Mouse (Mus musculus): Measurements from ENCODE around the gene Twf1. TPM values are rescaled to one million over a fixed set of nuclear protein-coding genes. Genes with fewer than 3 reads are reported as not detected.

The Twf1 gene
- polyA plus RNA-seq, 1 experiment from 2014 or later: 92.4 TPM

DNA sequence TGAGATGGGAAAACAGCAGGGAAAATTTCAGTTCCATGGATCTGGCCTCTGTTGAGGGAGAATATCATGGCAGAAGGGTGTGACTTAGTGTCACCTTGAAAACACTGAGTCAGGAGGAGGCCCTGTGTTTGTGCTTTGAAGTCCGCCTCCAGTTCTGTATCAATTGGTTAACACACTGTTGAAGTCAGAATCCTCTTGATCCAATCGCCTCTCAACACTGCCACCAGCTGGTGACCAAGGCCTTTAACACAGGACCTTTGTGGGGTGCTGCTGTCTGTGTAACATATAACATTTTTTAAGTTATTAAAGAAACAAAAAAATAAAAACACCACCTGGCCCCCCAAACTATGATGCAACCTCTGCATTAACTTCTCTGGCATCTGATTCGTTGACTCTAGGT lies 11.7 kb upstream of the Twf1 start:
- DNase-seq (ENCODE audit: low spot score) (peak; percentile 66), ATAC-seq (ENCODE audit: low FRiP score, low TSS enrichment) (0 out of 2 replicates have a peak, but pooled peaks have one; percentile 69)
- TF ChIP-seq CTCF (IDR thresholded peaks at IDR 0.05; ENCODE audit: low read depth) (peak; percentile 78), EP300 (optimal IDR thresholded peaks at IDR 0.05) (no peak)

DNA sequence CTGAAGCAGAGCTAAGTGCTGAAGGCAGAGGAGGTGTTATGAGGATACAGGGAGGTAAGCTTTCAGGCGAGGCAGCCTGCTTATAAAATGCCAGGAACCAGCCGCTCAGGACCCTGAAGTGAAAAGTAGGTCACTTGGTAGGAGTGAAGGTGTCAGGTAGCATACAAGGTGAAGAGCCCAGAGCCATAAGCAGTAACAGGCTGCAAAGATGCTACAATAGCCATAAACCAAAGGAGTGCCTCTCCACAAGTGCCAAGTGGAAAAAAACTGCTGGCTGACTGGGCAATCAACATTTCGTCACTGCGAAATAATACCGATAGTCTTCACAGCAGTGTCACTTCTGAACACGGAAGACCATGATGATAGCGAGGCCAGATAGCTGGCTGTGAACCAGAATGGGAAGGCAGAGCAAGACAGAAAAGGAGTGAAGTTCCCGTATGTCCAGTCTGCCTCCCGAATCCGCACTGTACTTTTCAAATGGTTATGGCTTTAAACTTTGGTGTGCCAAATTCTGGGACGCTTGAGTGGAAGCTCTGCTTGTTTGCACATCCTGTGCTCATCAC lies 10.5 kb upstream of the Twf1 start:
- H3K4me1 ChIP-seq (replicated peaks; ENCODE audit: control insufficient read depth, insufficient read depth): no peaks in the 10 kb centered on the region
- 81% methylated on average over 11 of the region's 11 CpGs for WGBS
- no peak overlapping the region for H3K4me3 ChIP-seq (ENCODE audit: low read depth, low read length)
- no peak overlapping the region for H3K9ac ChIP-seq (ENCODE audit: low read length)
- no peak overlapping the region for H3K27ac ChIP-seq (replicated peaks)
- H3K4me2 ChIP-seq (replicated peaks; ENCODE audit: low read depth): no peak overlapping the region
- H3K36me3 ChIP-seq (ENCODE audit: control insufficient read depth, insufficient read depth, low read length): no peaks in the 10 kb centered on the region
- TF ChIP-seq EP300 (optimal IDR thresholded peaks at IDR 0.05) (no peak), CTCF (IDR thresholded peaks at IDR 0.05; ENCODE audit: low read depth) (no peak)
- DNase-seq (ENCODE audit: low spot score) (no peak), ATAC-seq (ENCODE audit: low FRiP score, low TSS enrichment) (no peak)
- no peaks in the 10 kb centered on the region for H3K27me3 ChIP-seq (ENCODE audit: control insufficient read depth, insufficient read depth, low read length)
- H3K9me3 ChIP-seq (ENCODE audit: control insufficient read depth, low read length): no peaks in the 10 kb centered on the region

More for the DNA sequence above, 11.7 kb upstream of the Twf1 start:
- 16% methylated on average over 3 of the region's 3 CpGs for WGBS
- Histone ChIP-seq H3K9ac (ENCODE audit: low read length) (no peak overlapping the region), H3K4me3 (ENCODE audit: low read depth, low read length) (no peak overlapping the region), H3K27me3 (ENCODE audit: control insufficient read depth, insufficient read depth, low read length) (no peaks in the 10 kb centered on the region), H3K27ac (replicated peaks) (no peak overlapping the region), H3K36me3 (ENCODE audit: control insufficient read depth, insufficient read depth, low read length) (no peaks in the 10 kb centered on the region), H3K4me1 (replicated peaks; ENCODE audit: control insufficient read depth, insufficient read depth) (no peaks in the 10 kb centered on the region), H3K4me2 (replicated peaks; ENCODE audit: low read depth) (no peak overlapping the region), H3K9me3 (ENCODE audit: control insufficient read depth, low read length) (no peaks in the 10 kb centered on the region)

DNA sequence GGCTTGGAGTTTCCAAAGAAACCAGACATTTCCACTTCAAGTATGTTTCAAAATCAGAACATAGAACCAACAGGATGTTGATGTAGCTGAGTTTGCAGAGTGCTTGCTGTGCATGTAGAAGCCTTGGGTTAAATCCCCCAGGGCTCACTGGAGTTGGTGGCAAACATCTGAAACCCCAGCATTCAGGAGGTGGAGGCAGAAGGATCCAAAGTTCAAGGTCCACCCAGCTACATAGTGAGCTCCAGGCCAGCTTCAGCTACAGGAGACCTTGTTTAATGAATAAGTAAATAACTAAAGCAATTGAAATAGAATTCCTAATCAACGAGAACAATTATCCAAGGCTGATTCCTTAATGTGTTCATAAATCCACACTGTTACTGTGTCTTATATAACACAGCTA lies 3.9 kb upstream of the Twf1 start:
- no peak overlapping the region for H3K4me3 ChIP-seq (ENCODE audit: low read depth, low read length)
- H3K4me2 ChIP-seq (replicated peaks; ENCODE audit: low read depth): no peak overlapping the region
- no peak for ATAC-seq (ENCODE audit: low FRiP score, low TSS enrichment)
- H3K9ac ChIP-seq (ENCODE audit: low read length): no peak overlapping the region
- H3K27ac ChIP-seq (replicated peaks): no peak overlapping the region
- TF ChIP-seq EP300 (optimal IDR thresholded peaks at IDR 0.05) (no peak), CTCF (IDR thresholded peaks at IDR 0.05; ENCODE audit: low read depth) (no peak)
- no peak for DNase-seq (ENCODE audit: low spot score)
- no peaks in the 10 kb centered on the region for H3K36me3 ChIP-seq (ENCODE audit: control insufficient read depth, insufficient read depth, low read length)
- no peaks in the 10 kb centered on the region for H3K27me3 ChIP-seq (ENCODE audit: control insufficient read depth, insufficient read depth, low read length)
- no peaks in the 10 kb centered on the region for H3K4me1 ChIP-seq (replicated peaks; ENCODE audit: control insufficient read depth, insufficient read depth)
- H3K9me3 ChIP-seq (ENCODE audit: control insufficient read depth, low read length): no peaks in the 10 kb centered on the region
- WGBS: 59% methylated on average over 1 of the region's 1 CpGs

DNA sequence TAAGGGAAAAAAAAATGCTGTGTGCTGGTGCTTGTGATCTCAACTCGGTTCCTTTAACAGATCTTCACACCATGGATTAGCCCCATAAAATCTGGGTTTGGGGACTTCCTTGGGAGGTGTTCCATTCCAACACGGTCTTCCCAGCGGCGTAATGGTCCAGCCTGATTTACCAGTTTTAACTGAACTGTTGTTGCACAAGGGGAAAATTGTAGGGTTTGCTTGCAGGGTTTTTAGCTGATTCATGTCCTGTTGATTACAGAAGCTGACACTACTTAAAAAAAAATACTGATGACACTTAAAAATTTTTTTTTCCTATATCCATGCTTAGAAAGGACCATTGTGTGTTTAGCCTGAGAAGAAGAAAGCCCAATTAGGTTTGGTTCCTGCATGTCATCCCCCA lies 1.7 kb upstream of the Twf1 start:
- DNase-seq (ENCODE audit: low spot score): no peak
- Histone ChIP-seq H3K36me3 (ENCODE audit: control insufficient read depth, insufficient read depth, low read length) (no peaks in the 10 kb centered on the region), H3K4me1 (replicated peaks; ENCODE audit: control insufficient read depth, insufficient read depth) (no peaks in the 10 kb centered on the region), H3K4me3 (ENCODE audit: low read depth, low read length) (no peak overlapping the region), H3K9me3 (ENCODE audit: control insufficient read depth, low read length) (no peaks in the 10 kb centered on the region), H3K27me3 (ENCODE audit: control insufficient read depth, insufficient read depth, low read length) (no peaks in the 10 kb centered on the region), H3K4me2 (replicated peaks; ENCODE audit: low read depth) (no peak overlapping the region), H3K27ac (replicated peaks) (0 out of 2 replicates have a peak overlapping the region, but pooled peaks have one; percentile 40), H3K9ac (ENCODE audit: low read length) (no peak overlapping the region)
- no peak for TF ChIP-seq EP300 (optimal IDR thresholded peaks at IDR 0.05)
- no peak for TF ChIP-seq CTCF (IDR thresholded peaks at IDR 0.05; ENCODE audit: low read depth)
- no peak for ATAC-seq (ENCODE audit: low FRiP score, low TSS enrichment)
- WGBS: 79% methylated on average over 4 of the region's 4 CpGs

DNA sequence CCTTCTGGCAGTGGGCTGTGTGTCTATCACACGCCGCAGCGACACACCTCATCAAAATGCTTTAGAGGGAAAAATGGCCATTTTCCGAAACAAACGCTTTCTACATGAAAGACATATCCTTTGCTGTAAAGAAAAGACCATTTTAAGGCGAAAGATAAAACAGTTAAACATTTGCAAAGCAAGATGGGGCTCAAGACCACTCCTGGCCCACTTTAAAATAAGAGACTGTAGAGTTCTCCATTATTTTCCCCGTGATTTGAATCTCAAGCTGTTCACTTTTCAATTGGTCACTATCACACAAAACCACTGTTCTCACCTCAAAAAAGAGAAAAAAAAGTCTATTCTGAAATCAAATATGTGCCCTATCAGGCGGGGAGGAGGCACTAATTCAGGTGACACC lies 394 bp upstream of the Twf1 start:
- TF ChIP-seq CTCF (IDR thresholded peaks at IDR 0.05; ENCODE audit: low read depth) (no peak), EP300 (optimal IDR thresholded peaks at IDR 0.05) (no peak)
- H3K4me1 ChIP-seq (replicated peaks; ENCODE audit: control insufficient read depth, insufficient read depth): no peaks in the 10 kb centered on the region
- H3K27ac ChIP-seq (replicated peaks): no peak overlapping the region
- WGBS: 9% methylated on average over 8 of the region's 8 CpGs
- H3K9ac ChIP-seq (ENCODE audit: low read length): no peak overlapping the region
- peak overlapping the region; percentile 47 for H3K4me2 ChIP-seq (replicated peaks; ENCODE audit: low read depth)
- no peaks in the 10 kb centered on the region for H3K9me3 ChIP-seq (ENCODE audit: control insufficient read depth, low read length)
- DNase-seq (ENCODE audit: low spot score) (no peak), ATAC-seq (ENCODE audit: low FRiP score, low TSS enrichment) (0 out of 2 replicates have a peak, but pooled peaks have one; percentile 1)
- H3K36me3 ChIP-seq (ENCODE audit: control insufficient read depth, insufficient read depth, low read length): no peaks in the 10 kb centered on the region
- H3K27me3 ChIP-seq (ENCODE audit: control insufficient read depth, insufficient read depth, low read length): no peaks in the 10 kb centered on the region
- H3K4me3 ChIP-seq (ENCODE audit: low read depth, low read length): peak overlapping the region; percentile 99

DNA sequence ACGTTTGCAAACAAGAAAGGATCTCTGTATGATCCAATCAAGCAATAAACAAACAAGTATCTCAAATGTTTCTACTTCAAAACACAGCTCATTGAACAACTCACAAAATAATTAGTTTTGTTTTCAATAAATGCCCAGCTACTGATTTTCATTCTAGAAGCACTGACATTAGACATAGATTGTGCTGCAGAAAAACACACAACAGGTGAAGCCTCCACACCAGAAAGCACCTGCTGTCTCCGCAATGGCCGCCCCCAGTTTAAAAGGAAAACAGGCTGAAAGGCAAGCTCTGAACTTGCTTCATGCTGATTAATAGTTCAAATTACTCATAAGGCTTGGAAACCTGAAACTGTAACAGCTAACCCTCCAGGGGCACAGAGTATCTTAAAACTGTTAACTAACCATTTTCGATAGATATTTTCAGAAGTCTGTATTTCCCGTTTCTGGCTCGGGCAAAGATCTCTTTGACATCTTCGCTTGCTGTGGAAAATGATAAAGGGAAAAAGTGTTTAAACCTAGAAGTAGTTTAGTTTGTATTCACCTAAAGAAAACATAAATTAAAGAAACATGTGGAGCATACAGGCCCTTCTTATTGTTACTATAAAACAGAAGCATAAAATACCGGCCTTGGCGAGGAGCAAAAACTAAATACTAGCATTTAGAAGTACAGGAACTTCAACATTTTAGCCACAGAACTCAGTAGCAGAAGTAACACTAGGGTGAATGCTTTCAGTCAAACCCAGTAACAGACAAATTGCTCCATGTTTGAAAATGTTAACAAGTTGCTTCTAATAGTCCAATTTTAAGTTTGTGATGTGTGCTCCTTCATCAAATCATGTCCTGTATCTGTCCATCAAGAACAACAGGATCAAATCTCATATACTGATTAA lies 1.6 kb downstream of the Twf1 start:
- Histone ChIP-seq H3K9ac (ENCODE audit: low read length) (no peak overlapping the region), H3K36me3 (ENCODE audit: control insufficient read depth, insufficient read depth, low read length) (peaks cover 11% of the 10 kb centered on the region), H3K4me3 (ENCODE audit: low read depth, low read length) (no peak overlapping the region), H3K27ac (replicated peaks) (no peak overlapping the region), H3K9me3 (ENCODE audit: control insufficient read depth, low read length) (no peaks in the 10 kb centered on the region), H3K4me1 (replicated peaks; ENCODE audit: control insufficient read depth, insufficient read depth) (no peaks in the 10 kb centered on the region), H3K4me2 (replicated peaks; ENCODE audit: low read depth) (0 out of 2 replicates have a peak overlapping the region, but pooled peaks have one; percentile 58), H3K27me3 (ENCODE audit: control insufficient read depth, insufficient read depth, low read length) (no peaks in the 10 kb centered on the region)
- 75% methylated on average over 9 of the region's 9 CpGs for WGBS
- ATAC-seq (ENCODE audit: low FRiP score, low TSS enrichment): no peak
- no peak for DNase-seq (ENCODE audit: low spot score)
- no peak for TF ChIP-seq EP300 (optimal IDR thresholded peaks at IDR 0.05)
- no peak for TF ChIP-seq CTCF (IDR thresholded peaks at IDR 0.05; ENCODE audit: low read depth)
